Mouse (Mus musculus): ENCODE measurements around the gene Mgat4a.
A peak's percentile ranks its signal among the peaks of the same experiment; 100 is the strongest.

The Mgat4a gene

DNA sequence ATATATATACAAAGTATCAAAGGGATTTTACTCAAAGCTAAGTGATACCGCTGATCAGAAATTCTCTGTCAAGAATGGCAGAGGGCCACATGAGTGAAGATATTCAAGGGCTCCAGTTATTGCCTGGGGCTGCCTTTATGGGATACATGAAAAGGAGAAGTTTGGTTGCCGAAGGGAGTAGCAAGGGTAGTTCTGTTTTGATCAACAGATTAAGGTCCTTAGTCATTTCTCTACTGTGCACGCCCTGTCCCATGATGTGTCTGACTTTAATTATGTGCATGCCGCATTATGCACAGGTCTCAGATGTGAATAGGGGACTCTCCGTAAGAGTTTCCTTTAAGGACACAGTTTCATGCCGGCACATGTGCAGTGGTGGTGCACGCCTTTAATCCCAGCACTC, 83.3 kb downstream of the Mgat4a start:
- no peak for DNase-seq

DNA sequence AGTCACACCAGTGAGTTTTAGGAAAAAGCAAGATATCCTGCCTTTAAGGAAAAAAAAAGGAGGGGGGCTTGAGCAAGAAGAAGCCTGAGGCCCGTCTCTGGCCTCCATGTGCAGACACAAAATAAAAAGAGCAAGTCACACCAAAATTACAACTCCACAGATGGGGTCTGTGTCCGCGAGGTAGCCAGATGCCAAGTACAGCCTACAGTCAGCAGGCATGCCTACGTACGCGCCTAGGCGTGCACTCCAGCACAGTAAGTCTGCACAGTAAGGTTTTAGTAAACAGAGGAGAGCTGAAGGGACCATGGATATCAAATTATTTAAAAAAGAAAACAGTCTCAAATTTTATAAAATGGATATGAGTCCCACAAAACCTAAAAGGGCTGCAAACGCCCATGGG, 89.5 kb downstream of the Mgat4a start:
- no peak for DNase-seq

DNA sequence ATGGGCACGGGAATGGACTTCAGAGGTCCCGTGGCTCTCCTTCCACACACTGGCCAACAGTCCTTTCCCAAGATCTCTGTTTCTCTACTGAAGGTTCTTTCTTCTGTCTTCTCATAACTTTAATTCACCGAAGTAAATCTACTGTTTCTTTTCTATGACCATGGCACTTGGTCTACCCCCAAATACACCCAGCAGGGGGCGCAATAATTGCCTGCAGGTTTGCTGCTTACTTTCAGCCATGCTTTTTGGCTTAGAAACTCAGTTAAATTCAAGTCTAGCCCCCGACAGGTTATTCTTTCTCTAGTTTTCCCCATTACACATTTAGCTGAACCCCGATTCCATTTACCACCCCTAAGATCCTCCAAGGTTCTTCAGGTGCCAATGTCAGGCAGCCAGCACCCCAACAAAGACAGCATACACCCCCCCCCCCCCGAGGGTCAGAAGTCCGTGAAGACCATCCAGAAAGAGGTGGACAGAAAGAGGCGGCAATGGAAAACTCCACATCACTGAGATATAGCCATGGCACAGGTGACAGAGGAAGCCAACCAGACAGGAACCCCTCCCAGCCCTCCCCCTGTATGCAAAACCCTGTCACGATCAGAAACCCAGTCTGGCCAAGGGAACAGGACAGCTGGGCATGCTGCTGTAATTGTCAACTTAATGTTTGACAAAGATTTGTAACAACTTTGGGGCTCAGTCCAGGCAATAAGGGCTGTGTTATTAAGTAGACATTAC, 92.3 kb downstream of the Mgat4a start:
- DNase-seq = peak; percentile 78

DNA sequence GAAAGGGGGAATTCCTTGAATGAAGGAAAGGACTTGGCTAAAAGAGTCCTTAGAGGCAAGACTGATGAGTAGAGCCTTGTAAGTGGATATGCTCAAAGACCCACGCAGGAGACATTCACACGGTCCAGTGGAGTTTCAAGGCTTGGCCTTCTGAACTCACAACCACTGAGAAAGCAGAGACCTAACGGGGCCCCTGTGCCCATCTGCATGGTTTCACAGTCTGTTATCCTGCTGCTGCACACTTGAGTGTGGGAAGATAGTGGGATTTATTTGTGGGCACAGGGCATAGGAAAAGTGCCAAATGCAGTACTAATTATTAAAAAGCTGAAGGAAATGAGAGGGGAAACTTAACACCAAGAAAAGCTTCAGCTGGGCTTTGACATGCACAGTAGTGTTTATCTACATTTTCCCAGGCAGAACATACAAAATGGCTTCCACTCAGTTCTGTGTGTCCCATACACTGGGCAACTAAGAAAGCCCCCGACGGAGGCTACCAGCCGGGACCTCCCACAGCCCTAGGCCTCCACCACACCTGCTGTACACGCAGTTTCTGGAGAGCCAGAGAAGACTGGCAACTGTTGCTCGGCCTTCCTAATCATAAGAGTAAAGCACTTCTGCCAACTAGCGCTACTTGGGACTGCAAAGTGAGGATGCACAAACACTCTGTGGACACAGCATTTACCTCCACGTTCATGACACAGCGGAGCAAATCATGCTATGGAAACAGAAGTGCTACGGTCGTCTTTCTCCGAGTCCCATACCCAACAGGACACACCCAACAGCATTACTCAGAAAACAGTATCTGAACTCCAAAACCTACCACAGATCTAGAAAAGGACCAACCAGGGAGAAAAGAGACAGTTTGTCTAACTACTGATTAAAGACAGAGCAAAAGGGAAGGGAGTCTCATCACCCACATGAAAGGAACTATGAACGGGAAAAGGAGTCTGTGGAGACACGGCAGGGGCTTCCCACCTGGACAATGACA, 97.7 kb downstream of the Mgat4a start:
- no peak for DNase-seq

DNA sequence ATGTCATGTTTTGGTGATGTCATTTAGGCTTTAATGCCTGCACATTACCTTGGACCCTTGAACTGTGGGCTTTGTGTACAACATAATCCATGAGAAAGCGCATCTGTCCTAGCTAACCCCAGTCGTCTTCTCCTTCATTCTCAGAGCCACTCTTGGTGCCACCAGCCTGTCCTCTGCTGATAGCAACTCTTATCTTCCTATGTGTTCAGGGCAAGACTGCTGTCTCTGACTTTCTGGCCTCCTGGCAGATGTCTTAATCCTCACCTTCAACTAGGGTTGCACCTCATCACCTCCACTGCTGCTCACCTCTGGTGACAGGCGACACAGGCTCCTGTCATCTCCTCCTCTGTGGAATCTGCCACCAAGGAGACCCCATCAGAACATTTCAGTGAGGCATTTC, 104.4 kb downstream of the Mgat4a start:
- no peak for DNase-seq

DNA sequence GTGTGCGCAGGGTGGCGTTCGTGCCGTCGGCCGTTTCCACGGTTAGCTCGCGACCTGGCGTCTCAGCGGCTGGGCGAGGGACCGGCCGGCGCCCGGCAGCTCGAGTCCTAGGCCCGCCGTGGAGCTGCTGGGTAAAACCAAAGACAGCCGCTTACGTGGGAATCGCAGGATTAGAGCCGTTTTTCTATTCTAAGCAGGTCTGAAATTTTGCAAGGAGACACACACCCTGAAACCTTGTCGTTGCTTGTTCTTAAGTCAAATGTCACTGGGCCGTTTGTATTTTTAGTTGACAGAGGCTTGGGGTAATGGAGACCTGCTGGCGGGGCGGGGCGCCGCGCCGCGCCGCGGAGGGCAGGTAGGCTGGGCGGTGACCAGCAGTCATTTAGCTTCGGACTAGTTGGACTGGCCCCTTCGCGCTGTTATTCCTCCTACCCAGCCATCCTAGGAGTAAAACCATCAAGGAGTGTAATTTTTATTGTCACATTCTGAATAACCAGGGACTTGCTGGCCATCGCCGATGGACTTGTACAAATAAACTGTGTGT, 110.4 kb downstream of the Mgat4a start:
- DNase-seq = peak; percentile 47

DNA sequence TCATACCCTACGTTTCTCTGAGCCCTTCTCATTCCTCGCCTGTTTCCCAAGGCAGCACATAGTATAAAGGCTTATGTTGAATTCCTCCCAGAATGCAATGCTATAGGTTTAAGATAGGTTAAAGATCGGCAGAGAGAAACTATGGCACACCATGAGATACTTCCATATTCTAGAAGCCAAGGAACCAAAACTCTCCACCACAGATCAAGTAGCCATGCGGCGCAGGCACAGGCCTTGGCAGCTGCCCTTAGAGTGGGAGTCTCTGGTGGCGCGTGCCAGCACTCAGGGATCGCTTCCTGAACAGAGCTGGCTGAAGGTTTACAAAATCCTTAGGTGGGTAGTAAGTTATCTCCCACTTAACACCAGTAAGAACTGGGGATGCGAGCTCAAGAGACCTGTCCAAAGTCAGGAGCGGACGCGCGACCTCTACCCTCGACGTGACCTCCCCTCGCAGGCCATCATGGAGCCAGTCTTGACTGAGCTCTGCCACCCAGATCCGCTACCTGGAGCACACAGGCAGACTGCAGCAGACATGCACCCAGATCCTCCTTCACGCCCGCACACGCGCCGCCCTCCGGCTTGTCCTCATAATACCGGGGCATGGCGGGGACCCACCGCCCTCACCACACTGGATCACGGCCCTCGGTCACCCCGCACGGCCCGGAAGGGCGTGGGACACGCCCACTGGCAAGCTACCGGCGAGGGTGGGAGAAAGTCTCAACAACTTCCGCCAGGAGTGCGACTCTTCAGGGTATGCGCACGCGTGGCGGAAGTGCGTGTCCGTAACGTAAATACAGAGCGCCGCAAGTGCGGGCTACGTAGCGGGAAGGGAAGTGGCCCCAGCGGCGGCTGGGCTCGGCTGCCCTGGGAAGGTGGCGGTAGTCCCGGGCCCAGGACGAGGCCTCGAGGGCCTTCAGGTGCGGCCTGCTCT, 111.2 kb downstream of the Mgat4a start, which contains the start of the genes Coa5 and Unc50:
TSS of gene Coa5 (minus strand) at position 738 of the 931 bp plus-strand sequence.
TSS of gene Unc50 (plus strand) at position 774 of the 931 bp plus-strand sequence.
- DNase-seq = peak; percentile 97

DNA sequence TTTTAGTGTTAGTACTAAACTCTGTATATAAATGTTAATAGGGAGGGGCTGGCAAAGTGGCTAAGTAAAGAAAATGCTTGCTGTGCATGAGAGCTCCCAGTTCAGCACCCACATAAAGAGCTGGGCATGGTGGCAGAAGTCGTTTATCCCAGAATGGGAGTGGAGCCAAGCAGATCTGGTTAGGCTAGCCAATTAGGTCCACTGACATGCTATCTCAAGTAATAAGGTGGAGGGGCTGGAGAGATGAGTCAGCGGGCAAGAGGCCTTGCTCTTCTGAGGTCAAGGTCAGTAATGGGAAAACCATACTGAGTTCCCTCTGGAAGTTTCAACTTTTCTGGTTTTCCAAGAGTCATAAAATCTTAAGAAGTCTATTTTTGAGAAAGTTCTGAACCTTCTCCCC, 111.9 kb downstream of the Mgat4a start:
- DNase-seq = no peak

DNA sequence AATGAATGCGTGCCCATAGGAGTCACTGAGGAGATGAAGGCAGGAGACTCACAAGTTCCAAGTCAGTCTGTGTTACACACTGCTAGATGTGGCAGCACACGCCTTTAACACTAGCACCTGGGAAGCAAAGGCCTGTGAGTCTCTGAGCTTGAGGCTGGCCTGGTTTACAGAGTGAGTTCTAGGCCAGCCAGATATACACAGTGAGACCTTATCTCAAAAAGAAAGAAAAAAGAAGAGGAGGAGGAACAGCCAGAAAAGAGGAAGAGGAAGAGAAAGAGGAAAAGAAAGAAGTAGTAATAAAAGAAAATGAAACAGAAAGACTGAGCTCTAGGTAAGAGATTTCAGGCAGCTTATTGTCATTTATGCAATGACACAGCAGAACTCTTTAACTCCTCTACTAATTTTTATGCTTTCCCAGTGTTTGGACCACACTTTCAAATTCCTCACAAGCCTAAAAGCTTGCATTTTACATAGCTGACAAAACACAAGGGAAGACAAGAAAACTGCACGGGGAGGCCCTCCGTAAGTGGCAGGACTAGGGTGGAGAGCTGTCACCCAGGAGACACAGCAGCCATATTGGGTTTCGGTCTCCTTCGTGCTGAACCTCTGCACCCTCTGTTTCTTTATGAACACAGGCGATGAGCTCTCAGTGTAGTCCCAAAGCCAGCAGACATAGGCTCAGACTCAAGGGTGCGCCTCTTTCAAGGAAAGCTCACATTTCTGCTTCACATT, 113.5 kb downstream of the Mgat4a start:
- no peak for DNase-seq

DNA sequence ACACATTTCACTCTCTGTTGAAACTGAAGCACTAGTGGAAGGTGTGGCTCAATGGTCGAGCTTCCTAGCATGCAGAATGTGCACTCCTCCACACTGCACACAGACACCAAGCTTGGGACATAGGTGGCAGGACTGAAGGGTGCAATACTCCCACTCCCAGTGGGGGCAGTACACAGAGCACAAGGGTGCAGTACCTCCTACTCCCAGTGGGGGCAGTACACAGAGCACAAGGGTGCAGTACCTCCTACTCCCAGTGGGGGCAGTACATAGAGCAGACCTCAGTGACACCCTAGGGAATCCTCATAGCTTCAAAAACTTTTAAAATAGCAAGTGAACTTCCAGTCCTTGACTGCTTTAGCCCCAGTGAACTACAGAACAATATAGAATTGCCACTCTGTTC, 121.4 kb downstream of the Mgat4a start:
- peak; percentile 45 for DNase-seq

DNA sequence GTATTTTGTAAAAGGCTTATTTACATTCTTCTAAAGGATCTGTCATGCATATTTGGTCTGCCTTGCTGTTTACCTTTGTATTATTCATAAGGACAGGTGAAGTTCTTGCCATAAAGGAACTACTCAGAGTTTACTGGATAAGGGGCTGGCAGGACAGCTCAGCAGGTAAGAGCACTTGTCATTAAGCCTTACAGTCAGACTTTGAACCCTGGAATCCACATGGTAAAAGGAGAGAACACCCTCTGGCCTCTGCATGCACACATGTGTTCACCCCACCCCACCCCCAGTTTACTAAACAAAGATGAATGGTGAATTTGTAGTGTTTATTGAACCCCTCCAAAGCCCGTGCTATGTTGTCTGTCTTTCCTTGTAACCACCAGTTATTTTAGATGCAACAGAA, 125.4 kb downstream of the Mgat4a start:
- DNase-seq = no peak

DNA sequence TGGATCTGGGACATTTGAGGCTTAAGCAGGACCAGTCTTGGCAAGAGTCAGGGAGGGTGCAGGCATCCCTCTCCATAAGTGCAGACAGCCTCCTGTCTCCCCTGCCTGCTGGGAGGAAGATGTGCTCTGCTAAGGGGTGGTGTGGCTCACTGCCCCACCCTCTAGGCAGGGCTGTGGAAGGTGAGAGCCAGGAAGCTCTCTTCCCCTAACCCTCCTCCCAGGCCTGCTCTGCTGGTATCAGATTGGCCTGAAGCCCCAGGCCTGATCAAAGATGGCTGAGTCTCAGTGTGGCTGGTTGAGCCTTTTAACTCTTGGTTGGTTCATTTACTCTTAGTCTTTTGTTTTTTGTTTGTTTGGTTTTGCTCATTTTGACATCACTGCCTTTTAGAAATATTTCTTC, 131.2 kb downstream of the Mgat4a start:
- no peak for DNase-seq

DNA sequence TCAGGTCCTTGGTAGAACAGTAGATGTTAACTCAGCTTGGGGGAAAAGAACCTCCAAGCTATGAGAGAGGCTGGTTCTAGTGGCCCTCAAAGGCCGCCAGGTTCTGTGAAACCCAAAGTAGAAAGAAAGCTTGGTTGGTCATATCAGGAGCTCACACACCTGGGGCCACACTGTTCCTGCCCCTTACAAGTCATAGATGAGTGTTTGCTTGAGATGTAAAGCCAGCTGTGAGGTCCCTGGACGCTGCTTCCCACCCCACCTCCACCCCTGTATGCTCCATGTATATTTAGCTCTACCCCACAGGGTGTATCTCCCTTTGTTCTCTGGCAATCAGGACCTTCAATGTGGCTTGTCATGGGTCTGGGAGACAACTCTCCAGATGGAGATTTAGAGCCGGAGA, 132.1 kb downstream of the Mgat4a start:
- no peak for DNase-seq

DNA sequence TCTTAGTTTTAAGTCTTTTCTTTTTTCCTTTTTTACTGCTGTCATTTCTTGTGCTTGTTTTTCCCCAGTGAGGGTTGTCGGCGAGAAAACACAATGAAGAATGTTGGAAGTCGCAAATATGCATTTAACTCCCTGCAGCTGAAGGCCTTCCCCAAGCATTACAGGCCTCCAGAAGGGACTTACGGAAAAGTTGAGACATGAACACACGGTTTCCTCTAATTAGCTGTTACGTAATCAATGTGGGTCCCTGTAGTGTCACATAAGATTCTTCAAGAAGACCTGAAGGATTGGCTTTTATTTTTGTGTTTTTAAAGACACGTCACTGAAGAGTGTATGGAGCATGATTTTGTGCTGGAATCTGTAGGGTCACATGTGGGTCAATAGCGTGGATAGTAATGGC, 132.8 kb downstream of the Mgat4a start:
- no peak for DNase-seq

DNA sequence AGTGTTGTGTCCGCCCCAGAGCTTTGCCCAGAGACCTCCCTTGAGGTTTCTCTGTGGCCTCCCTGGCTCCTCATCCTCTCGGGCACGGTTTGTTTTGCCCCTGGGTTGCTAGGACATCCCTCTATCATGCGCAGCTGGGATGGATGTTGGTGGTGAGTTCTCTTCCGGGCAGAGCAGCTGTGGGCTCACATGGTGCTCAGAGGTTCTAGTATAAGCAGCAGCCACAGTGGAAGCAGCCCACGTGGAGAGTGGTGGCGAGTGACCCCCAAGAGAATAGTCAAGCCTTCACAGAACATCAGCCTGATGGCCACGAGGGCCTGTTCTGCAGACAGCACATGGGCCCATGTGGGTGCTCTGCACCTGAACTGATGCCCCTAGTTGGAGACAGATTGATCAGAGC, 133.6 kb downstream of the Mgat4a start:
- DNase-seq = no peak

DNA sequence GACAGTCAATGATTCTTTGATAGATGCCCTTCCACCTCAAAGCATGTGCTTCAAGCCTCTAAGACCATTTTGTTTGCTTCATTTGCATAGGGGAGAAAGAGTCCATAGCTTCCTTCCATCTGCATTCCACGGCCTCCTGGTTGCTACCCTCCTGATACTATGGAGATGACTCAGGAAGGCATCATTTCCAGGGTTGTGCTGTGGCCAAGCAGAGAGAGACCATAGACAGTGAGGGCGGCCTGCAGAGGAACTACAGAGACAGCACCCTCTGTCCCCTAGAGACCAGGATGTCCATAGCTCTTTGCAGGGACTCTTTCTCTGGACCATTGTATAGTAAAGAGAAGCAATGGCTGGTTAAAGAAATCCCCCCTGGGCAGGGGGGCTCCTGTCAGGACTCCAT, 135.7 kb downstream of the Mgat4a start:
- no peak for DNase-seq

DNA sequence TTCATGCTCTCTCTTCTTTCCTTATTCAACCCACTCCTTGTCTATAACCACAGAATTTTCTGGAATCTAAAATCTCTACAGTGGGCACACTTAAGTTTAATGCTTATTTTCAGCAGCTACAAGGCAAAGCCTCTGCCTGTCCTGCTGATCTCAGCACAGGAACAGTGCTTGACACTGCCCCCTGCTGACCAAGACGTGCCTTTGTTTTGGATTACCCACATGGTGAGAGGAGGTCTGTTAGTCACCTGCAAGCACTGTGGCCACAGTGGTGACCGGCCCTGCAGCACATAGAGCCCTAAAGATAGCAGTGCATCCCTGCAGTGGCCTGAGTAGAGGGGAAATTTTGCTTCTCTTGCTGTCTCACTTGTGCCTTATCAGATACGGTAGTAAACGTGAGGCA, 139.1 kb downstream of the Mgat4a start:
- peak; percentile 73 for DNase-seq

DNA sequence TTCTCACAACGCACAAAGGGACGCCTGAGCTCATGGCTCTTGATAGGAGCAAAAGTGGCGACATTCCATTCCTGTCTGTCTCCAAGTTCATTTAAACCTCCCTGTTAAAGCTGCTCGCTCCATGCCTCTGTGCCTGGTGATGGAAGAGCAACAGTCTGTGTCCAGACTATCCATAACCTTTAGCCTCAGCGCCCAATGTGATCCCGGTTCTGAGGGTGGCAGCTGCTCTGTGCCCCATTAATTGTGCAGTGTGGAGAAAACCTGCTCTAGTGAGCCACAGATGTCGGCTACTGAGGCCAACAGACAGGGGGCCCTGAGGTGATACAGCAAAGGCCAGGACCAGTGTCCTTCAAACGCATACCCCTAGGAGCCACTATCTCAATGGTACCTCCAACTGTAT, 141.1 kb downstream of the Mgat4a start:
- DNase-seq = no peak

DNA sequence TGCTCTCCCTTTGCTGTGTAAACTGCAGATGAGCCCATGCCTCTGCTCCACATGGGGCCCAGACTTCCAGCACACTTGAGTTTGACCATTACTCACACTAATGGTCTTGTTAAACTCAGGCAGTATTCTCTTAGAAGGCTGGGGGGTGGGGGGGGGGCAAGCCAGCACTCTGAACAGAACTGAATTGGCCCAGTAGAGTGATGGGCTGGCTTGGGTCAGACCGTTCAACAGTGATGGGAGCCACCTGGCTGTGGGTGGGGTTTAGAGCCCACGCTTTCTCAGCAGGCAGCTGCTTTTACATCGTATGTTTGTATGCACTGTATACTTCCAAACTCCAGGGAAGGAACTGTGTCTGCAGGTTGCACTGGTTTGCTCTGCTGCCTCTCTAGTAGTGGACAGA, 141.9 kb downstream of the Mgat4a start:
- DNase-seq = peak; percentile 58

DNA sequence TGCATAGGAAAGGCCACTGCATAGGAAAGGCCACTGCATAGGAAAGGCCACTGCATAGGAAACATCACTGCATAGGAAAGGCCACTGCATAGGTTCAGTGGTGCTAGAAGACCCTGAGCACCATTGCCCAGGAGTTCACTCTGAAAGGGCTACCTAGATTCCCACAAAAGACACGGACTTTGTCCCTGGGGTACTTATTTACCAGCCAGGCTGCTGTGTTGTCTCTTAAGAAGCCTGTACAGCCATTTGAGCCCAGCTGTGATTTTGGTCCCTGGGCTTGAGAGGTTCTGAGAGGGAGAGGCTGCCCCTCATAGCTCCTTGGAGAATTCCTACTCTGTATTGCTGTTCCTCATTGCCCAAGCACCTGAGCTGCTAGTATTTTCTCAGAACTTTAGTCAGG, 144.3 kb downstream of the Mgat4a start:
- DNase-seq = peak; percentile 32

DNA sequence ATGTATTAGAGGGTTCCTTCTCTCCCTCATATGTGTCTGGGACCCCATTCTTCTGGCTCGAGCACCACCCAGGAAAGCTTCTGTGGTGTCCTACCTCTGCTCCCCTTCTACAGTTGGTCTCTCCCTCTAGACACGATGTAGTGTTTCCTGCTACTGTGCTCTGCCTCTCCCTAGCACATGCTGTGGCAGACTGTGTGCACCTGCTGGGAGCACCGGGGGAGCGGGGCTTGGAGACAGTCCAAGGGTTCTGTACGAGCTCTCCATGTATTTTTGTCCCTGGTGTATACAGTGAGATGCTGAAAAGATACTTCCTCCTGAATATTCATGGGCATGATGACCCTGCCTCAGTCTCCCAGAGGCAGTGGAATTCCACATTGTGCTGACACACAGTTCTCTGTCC, 147.6 kb downstream of the Mgat4a start:
- no peak for DNase-seq
